Mouse (Mus musculus): ENCODE measurements around the gene Ccdc71.

DNA sequence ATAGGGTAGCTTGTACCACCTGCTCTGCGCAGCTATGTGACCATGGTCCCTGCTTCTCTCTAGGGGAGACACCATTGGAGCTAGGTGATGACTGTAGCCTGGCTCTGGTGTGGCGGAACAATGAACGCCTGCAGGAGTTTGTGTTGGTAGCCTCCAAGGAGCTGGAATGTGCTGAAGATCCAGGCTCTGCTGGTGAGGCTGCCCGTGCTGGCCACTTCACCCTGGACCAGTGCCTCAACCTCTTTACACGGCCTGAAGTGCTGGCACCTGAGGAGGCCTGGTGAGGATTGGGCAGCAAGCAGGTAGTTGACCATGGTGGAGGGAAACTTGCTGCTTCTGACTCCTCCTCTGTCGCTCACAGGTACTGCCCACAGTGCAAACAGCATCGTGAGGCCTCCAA lies 38.9 kb downstream of the Ccdc71 start:
- no peak for TF ChIP-seq CTCF (IDR thresholded peaks at IDR 0.05; ENCODE audit: low read depth, low read length)
- no peak for TF ChIP-seq GATA1 (IDR thresholded peaks at IDR 0.05; ENCODE audit: borderline replicate concordance, low read length)
- TF ChIP-seq TAL1 (conservative IDR thresholded peaks at IDR 0.05; ENCODE audit: low read depth, low read length): no peak

Data from G1E (cell line).